Mouse (Mus musculus): ENCODE measurements around the gene Nmnat3.

DNA sequence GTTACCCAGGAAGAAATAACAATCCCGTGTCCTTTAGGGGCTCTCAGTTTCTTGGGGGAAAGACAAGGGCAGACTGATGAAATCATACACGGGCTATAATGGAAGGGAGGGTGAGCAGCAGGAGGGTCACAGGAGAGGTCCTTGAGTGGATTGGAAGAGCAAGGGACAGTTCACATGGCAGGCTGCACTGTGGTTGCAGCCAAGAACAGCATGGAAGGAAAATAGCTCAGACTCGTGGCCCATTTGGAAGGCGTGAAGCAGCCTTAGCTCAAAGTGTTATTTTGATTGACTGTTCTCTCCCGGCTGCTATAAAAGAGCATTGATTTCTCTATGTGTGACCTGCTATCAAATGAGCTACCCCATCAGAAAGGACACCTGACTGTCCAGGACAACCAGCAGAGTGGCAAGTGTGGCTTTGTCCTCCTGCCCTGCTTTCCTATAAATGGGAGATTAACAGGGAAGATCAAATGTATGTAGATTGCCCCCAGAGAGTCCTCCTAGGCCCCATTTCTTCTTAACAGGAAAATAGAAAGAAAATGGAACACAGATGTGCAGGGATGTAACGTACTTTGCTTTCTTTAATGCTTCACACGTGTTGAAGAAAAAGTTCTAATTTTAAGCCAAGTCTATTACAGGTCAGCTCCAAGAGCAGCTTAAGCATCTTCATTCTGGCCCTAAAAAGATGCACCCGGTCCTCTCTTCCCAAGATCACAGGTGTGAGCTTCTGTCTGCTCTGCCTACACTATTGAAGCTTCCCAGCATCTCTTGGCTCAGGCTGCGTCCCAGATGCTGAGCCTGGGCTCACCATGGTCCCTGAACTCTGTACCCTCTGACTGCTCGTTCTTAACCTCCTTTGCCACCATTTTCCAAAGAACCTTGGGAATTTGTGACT is 100.8 kb downstream of the Nmnat3 start:
- TF ChIP-seq CTCF (IDR thresholded peaks at IDR 0.05) (no peak), POLR2A (IDR thresholded peaks at IDR 0.05; ENCODE audit: insufficient read depth, low read depth, low read length) (no peak), EP300 (IDR thresholded peaks at IDR 0.05; ENCODE audit: insufficient read depth, low read depth, low read length) (no peak)
